Mouse (Mus musculus): ENCODE results near the gene Shf.

The Shf gene

DNA sequence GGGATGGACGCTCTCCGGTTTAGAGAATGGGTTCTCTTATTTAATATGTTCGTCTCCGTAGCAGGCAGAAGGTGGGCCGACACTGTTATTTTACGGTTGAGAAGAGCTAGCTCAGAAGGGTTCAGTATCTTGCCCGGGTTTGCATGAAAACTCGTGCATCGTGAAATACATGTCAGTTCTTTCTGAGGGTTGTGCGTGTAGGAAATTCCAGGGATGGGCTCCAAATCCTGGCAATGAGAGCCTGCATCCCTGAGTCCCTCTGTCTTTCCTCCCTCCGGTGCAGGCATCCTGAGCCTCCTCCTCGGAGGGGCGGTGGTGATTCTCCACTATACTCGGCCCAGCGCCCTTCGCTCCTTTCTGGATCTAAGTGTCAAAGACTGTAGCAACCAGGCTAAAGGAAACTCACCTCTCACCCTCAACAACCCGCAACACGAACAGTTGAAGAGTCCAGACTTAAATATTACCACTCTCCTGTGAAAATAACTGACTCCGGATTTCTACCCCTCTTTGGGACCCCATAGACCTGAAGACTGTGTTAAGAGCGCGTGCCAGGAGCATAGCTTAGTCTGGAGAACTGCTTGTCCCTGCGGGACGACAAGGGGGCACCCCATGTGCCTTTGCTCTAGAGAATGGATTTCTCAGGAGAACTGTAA is 66.9 kb downstream of the Shf start:
- no peak for DNase-seq (ENCODE audit: low read depth)

DNA sequence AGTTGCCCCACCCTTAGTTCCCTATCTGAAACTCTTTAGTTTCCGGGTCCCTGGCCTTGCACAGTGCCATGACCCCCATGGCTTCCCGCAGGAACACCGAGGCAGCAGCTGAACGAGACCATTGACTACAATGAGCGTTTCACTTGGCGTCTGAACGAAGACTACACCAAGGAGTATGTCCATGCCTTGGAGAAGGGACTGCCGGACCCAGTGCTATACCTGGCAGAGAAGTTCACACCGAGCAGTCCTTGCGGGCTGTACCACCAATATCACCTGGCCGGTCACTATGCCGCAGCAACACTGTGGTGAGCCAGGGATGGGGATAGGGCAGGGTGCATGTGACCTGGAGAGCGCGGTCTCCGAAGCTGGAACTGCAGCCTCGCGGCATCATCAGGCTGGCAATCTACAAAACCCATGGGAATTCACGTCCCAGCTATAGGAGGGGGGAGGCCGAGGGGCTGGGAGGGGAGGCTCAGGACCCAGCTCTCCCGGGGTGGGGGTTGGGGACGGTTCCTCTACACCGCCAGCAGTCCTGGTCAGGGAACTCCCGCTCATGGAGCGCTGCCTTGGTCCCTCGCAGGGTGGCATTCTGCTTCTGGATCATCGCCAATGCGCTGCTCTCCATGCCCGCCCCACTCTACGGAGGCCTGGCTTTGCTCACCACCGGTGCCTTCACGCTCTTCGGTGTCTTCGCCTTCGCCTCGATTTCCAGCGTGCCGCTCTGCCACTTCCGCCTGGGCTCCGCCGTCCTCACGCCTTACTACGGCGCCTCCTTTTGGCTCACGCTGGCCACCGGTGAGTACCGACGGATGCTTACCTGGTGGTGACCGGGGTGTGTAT is 67.7 kb downstream of the Shf start:
- no peak for DNase-seq (ENCODE audit: low read depth)

DNA sequence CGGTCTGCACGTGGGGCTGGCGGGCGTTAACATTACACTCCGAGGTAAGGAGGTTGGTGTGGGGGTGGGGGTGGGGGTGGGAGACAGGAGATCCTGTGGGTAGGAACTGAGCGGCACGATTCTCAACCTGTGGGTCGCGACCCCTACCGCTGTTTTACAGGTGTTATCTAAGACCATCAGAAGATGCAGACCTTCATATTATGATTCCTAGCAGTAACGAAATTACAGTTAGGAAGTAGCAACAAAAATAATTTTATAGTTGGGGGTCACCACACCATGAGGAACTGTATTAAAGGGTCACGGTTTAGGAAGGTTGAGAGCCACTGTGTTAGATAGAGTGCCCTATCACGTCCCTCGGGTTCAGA is 68.3 kb downstream of the Shf start:
- no peak for DNase-seq (ENCODE audit: low read depth)

DNA sequence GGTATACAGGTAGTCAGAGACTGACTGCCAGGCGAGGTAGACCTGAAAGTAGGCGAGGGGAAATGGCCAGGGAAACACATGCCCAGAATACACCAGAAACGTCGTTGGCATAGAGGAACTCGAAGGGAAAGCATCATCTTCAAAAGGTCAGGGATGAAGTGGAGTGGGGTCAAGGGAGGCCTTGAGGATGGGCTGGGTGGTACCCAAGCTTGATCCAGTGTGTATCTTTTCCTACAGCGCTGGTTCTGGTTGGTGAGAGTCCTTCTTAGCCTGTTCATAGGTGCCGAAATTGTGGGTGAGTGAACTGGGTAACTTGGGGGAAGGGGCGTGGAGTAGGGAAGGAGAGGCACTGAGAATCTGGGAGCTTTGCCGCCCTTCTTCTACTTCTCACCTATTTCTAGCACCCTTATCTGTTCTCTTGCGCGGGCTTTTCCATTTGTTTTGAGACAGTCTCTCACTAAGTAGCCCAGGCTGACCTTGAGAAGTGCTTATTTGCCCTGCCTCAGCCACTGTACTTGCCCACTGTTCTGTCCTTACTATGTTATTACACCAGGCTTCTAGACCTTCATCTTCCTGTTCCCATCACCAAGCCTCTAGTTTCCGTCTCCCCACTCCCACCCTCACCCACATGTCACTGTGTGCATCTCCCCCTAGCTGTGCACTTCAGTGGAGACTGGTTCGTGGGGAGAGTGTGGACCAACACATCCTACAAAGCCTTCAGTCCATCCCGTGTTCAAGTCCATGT is 68.9 kb downstream of the Shf start:
- no peak for DNase-seq (ENCODE audit: low read depth)
